Mouse (Mus musculus) heart, postnatal 0 days (tissue): ENCODE measurements around the gene Slc37a2. TPM values are rescaled to one million over a fixed set of nuclear protein-coding genes. Genes with fewer than 3 reads are reported as not detected.

Source experiments
- ATAC-seq: fragments of 200-750 bp; cut with Nextera tagmentation; 2 replicates; pipeline ENCODE4 v1.8.0; 2017; ENCODE audit warnings: low read depth, moderate number of reproducible peaks, moderate library complexity; ENCODE audit not compliant: insufficient read depth
- DNase-seq: peaks from one replicate; pipeline ENCODE4 v3.0.0-alpha.2; 2016; ENCODE audit warnings: low spot score
- H3K27ac ChIP-seq: fragments of 300-500 bp; sonication (generic); 2 replicates; pipeline ENCODE4 v1.5.1; 2014; ENCODE audit warnings: low read depth, mild to moderate bottlenecking
- H3K27me3 ChIP-seq: fragments of 300-500 bp; sonication (generic); 2 replicates; pipeline ENCODE4 v1.6.1; 2014; ENCODE audit warnings: low read length, mixed read lengths; ENCODE audit not compliant: control insufficient read depth, insufficient read depth
- H3K36me3 ChIP-seq: fragments of 300-500 bp; sonication (generic); replicated peaks from 2 replicates; pipeline ENCODE4 v1.6.1; 2014; ENCODE audit warnings: low read length, mixed read lengths; ENCODE audit not compliant: control insufficient read depth, insufficient read depth
- H3K4me1 ChIP-seq: fragments of 300-500 bp; sonication (generic); 2 replicates; pipeline ENCODE4 v1.6.1; 2014; ENCODE audit warnings: antibody characterized with exemption; ENCODE audit not compliant: control insufficient read depth, insufficient read depth
- H3K4me2 ChIP-seq: fragments of 300-500 bp; sonication (generic); 2 replicates; pipeline ENCODE4 v1.6.1; 2014; ENCODE audit warnings: low read depth, mild to moderate bottlenecking, low read length, moderate library complexity
- H3K4me3 ChIP-seq: fragments of 300-500 bp; sonication (generic); 2 replicates; pipeline ENCODE4 v1.5.1; 2014; ENCODE audit warnings: low read depth, low read length
- H3K9ac ChIP-seq: fragments of 300-500 bp; sonication (generic); replicated peaks from 2 replicates; pipeline ENCODE4 v1.6.1; 2014; ENCODE audit warnings: low read depth, low read length, mixed read lengths
- H3K9me3 ChIP-seq: fragments of 300-500 bp; sonication (generic); replicated peaks from 2 replicates; pipeline ENCODE4 v1.6.1; 2016; ENCODE audit warnings: low read length; ENCODE audit not compliant: control insufficient read depth
- CTCF ChIP-seq: IDR thresholded peaks from 2 replicates; pipeline ENCODE4 v1.5.1; 2016; ENCODE audit warnings: antibody characterized with exemption, control low read depth, low read depth
- EP300 ChIP-seq: IDR thresholded peaks from 2 replicates; pipeline ENCODE4 v1.6.1; 2016; ENCODE audit warnings: antibody characterized with exemption, low read depth
- WGBS: fragments of 180-500 bp; shearing (Covaris S2); extraction: QIAGEN DNeasy Blood & Tissue Kit; methylation state at CpG from one replicate; pipeline ENCODE4 v1.1.7; 2014; 5-methylcytosine and 5-hydroxymethylcytosine counted together
- polyA plus RNA-seq: library from polyadenylated mRNA; unstranded; fragments of >200 nt; fragmentation: Nextera tagmentation; extraction: Ambion mirVana; gene quantifications from 2 replicates; pipeline ENCODE4 v1.2.1, GENCODE M21; 2015
- total RNA-seq: library from RNA; depleted of rRNA; stranded (reverse); fragments of >200 nt; gene quantifications from 2 replicates; pipeline ENCODE4 v1.2.3, GENCODE M21; 2014; ENCODE audit warnings: low replicate concordance

Slc37a2 gene
- total and polyA plus RNA-seq, 2 experiments from 2014 or later = 0.92 to 1.4 TPM

- no peaks in the 10 kb centered on the region for H3K27me3 ChIP-seq
- H3K27ac ChIP-seq = no peak overlapping the region
- no peak for DNase-seq
- H3K4me2 ChIP-seq = no peak overlapping the region
- no peaks in the 10 kb centered on the region for H3K36me3 ChIP-seq
- H3K4me1 ChIP-seq = no peaks in the 10 kb centered on the region
- no peak for ATAC-seq
- WGBS = 82% methylated on average over 9 of the region's 9 CpGs
- TF ChIP-seq CTCF (no peak), EP300 (no peak)
- no peak overlapping the region for H3K9ac ChIP-seq
- no peaks in the 10 kb centered on the region for H3K9me3 ChIP-seq
- no peak overlapping the region for H3K4me3 ChIP-seq
Measured at GRCm38 (mm10) chr9:37214327-37215060, 41.0 kb downstream of the Slc37a2 start.

- Histone ChIP-seq H3K27me3 (no peaks in the 10 kb centered on the region), H3K4me2 (no peak overlapping the region), H3K4me1 (peaks cover 7% of the 10 kb centered on the region; the same call in 1 of the 2 replicates), H3K9ac (no peak overlapping the region), H3K27ac (no peak overlapping the region), H3K36me3 (no peaks in the 10 kb centered on the region), H3K4me3 (no peak overlapping the region), H3K9me3 (no peaks in the 10 kb centered on the region)
- DNase-seq = no peak
- no peak for TF ChIP-seq CTCF
- TF ChIP-seq EP300 = no peak
- WGBS = 78% methylated on average over 13 of the region's 13 CpGs
- ATAC-seq = no peak
Measured at GRCm38 (mm10) chr9:37213060-37213738, 42.3 kb downstream of the Slc37a2 start.

GRCm38 (mm10) chr9:37207929-37208411, 47.6 kb downstream of the Slc37a2 start, which contains the start of gene Tmem218:
Gene Tmem218, plus strand, starts transcription at chr9:37208223.
- peak; percentile 100 for ATAC-seq
- under 1% methylated on average over 21 of the region's 21 CpGs for WGBS

GRCm38 (mm10) chr9:37203884-37204283, 51.7 kb downstream of the Slc37a2 start:
- Histone ChIP-seq H3K36me3 (no peaks in the 10 kb centered on the region), H3K4me1 (peaks cover 5% of the 10 kb centered on the region; the same call in 1 of the 2 replicates), H3K4me3 (no peak overlapping the region), H3K27ac (no peak overlapping the region), H3K4me2 (no peak overlapping the region), H3K9ac (no peak overlapping the region), H3K27me3 (no peaks in the 10 kb centered on the region), H3K9me3 (no peaks in the 10 kb centered on the region)
- 57% methylated on average over 5 of the region's 5 CpGs for WGBS
- no peak for ATAC-seq
- TF ChIP-seq EP300 = no peak
- TF ChIP-seq CTCF = no peak
- no peak for DNase-seq

More at GRCm38 (mm10) chr9:37207929-37208411, 47.6 kb downstream of the Slc37a2 start, which contains the start of gene Tmem218:
- peak within 1 kb of the TSS; percentile 76 for H3K27ac ChIP-seq
- H3K4me1 ChIP-seq = peaks cover 7% of the 10 kb centered on the region; the same call in 1 of the 2 replicates
- no peaks in the 10 kb centered on the region for H3K36me3 ChIP-seq
- no peaks in the 10 kb centered on the region for H3K9me3 ChIP-seq
- no peak for TF ChIP-seq CTCF
- TF ChIP-seq EP300 = peak; percentile 89
- H3K4me2 ChIP-seq = peak within 1 kb of the TSS; percentile 89
- H3K27me3 ChIP-seq = no peaks in the 10 kb centered on the region
- peak within 1 kb of the TSS; percentile 60 for H3K4me3 ChIP-seq
- peak; percentile 99 for DNase-seq
- H3K9ac ChIP-seq = peak within 1 kb of the TSS; percentile 63

- H3K4me3 ChIP-seq = no peak overlapping the region
- H3K27ac ChIP-seq = no peak overlapping the region
- ATAC-seq (no peak), DNase-seq (no peak)
- H3K36me3 ChIP-seq = no peaks in the 10 kb centered on the region
- no peaks in the 10 kb centered on the region for H3K27me3 ChIP-seq
- H3K4me2 ChIP-seq = no peak overlapping the region
- WGBS = 59% methylated on average over 5 of the region's 5 CpGs
- H3K4me1 ChIP-seq = no peaks in the 10 kb centered on the region
- no peaks in the 10 kb centered on the region for H3K9me3 ChIP-seq
- H3K9ac ChIP-seq = no peak overlapping the region
- TF ChIP-seq EP300 (no peak), CTCF (no peak)
Measured at GRCm38 (mm10) chr9:37200414-37200813, 55.1 kb downstream of the Slc37a2 start.
